Mouse (Mus musculus) thymus, adult 2 months (tissue): ENCODE measurements at regions not wholly inside any gene's neighbourhood (a gene's known extent, or its start where the extent isn't known, plus 50 kb on each side); places are given as distances from the start of the nearest gene placed in this dataset.

Experiments used
- CTCF ChIP-seq: fragments of 200-500 bp; IDR thresholded peaks from 2 replicates; pipeline ENCODE4 v1.5.1; 2012; ENCODE audit warnings: mild to moderate bottlenecking, control low read depth, low read length, moderate library complexity, borderline replicate concordance; ENCODE audit not compliant: control insufficient read depth, poor library complexity, insufficient read depth; ENCODE audit errors: extremely low read depth
- POLR2A ChIP-seq: fragments of 200-500 bp; IDR thresholded peaks from 2 replicates; pipeline ENCODE4 v1.6.1; 2012; ENCODE audit warnings: mild to moderate bottlenecking, low read length, control low read depth, moderate library complexity; ENCODE audit not compliant: control insufficient read depth, poor library complexity, insufficient read depth; ENCODE audit errors: extremely low read depth

DNA sequence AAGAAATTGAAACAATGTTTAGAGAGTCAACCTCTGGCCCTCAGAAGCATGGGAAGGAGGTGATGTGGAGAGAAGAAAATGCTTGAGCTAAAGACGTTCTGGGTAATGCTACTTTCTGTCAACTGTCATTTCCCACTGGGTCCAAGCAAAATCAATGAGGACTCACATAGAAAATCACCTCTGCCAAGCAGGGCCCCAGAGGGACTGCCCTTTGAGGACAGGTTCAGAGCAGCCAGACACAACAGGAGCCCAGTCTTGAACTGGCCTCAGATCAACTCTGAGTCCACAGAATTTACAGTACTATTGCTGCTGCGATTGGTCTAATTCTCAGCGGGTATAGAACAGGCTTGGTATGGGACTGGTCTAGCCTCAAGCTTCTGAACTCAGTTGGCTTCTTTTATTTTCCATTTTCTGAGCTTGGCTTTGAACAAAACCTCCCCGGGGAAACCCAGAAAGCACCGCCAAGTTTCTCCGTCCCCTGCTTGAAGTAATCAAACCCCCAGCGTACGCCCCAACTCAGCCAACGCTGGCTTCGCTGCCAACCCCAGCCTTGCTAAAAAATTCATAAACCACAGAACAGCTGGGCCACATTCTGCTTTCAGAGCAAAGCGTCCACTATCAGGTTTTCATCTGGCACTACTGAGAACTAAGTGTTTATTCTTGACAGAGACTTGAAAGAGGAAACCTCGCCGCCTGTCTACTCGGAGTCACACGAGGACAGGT, 322.8 kb upstream of the Spred2 start:
- no peak for TF ChIP-seq CTCF
- TF ChIP-seq POLR2A, result no peak
